ENCODE assay signal across 12 mouse cellular contexts in genomic region chr15:27925004-27925635, GRCm38 (mm10).
DNase-seq lines count a peak whose midpoint lies in the region; ATAC-seq and TF ChIP-seq lines count a peak whose summit lies in the region.
"Had no signal": no experiment of that assay in that cellular context is flagged by ENCODE, and none has a peak within 500 bp of the region (broad histone marks: within the 10 kb centered on the region; RNA-seq: fewer than 3 reads in every experiment).

No protein-coding gene starts in this region.

- ATAC-seq in neural tube, embryonic 12.5 days (ENCODE audit: low FRiP score, low read depth): no peak
- no peak for ATAC-seq in hindbrain, embryonic 13.5 days (ENCODE audit: low FRiP score)
- no peak for ATAC-seq in neural tube, embryonic 13.5 days (ENCODE audit: low read depth)

- H3K27me3 ChIP-seq in heart, adult 2 months (ENCODE audit: control insufficient read depth, insufficient read depth, low read length): no peaks in the 10 kb centered on the region
- no peaks in the 10 kb centered on the region for H3K27me3 ChIP-seq in neural tube, embryonic 12.5 days (replicated peaks)
- no peaks in the 10 kb centered on the region for H3K27me3 ChIP-seq in hindbrain, embryonic 13.5 days
- H3K27me3 ChIP-seq in neural tube, embryonic 13.5 days: no peaks in the 10 kb centered on the region
- H3K27me3 ChIP-seq: liver, embryonic 13.5 days had no signal

- no peak for TF ChIP-seq EP300 in heart, adult 2 months (IDR thresholded peaks at IDR 0.05; ENCODE audit: insufficient read depth, low read depth, low read length)

- DNase-seq in heart, adult 2 months: no peak
- DNase-seq in heart, adult 9 months (ENCODE audit: low spot score in 2 of 2): no peak
- DNase-seq in neural tube, embryonic 10.5 days (ENCODE audit: extremely low spot score, low spot score): no peak
- no peak for DNase-seq in embryo, embryonic 10.5 days (ENCODE audit: low spot score)
- no peak for DNase-seq in T-cell, adult 2 months (ENCODE audit: low spot score)
- DNase-seq: adrenal gland, adult 2 months; gastrocnemius, postnatal 14 days; liver, embryonic 13.5 days; right cerebral cortex, postnatal 4 days had no signal

- H3K4me3 ChIP-seq in heart, adult 2 months: no peak overlapping the region
- no peak overlapping the region for H3K4me3 ChIP-seq in neural tube, embryonic 12.5 days
- H3K4me3 ChIP-seq in hindbrain, embryonic 13.5 days: no peak overlapping the region
- H3K4me3 ChIP-seq in neural tube, embryonic 13.5 days: no peak overlapping the region
- H3K4me3 ChIP-seq: liver, embryonic 13.5 days had no signal

- H3K36me3 ChIP-seq in heart, adult 2 months (ENCODE audit: control insufficient read depth, insufficient read depth, low read length): peaks cover 3% of the 10 kb centered on the region
- no peaks in the 10 kb centered on the region for H3K36me3 ChIP-seq in neural tube, embryonic 12.5 days
- no peaks in the 10 kb centered on the region for H3K36me3 ChIP-seq in hindbrain, embryonic 13.5 days
- H3K36me3 ChIP-seq in neural tube, embryonic 13.5 days: no peaks in the 10 kb centered on the region
- H3K36me3 ChIP-seq: liver, embryonic 13.5 days had no signal

- H3K27ac ChIP-seq in heart, adult 2 months: peak overlapping the region; percentile 61
- 0 out of 2 replicates have a peak overlapping the region, but pooled peaks have one; percentile 3 for H3K27ac ChIP-seq in neural tube, embryonic 12.5 days
- peak overlapping the region; percentile 53 for H3K27ac ChIP-seq in hindbrain, embryonic 13.5 days
- peak overlapping the region; percentile 62 for H3K27ac ChIP-seq in neural tube, embryonic 13.5 days (replicated peaks)
- H3K27ac ChIP-seq: liver, embryonic 13.5 days had no signal

- intact Hi-C loops in heart, adult 2 months (cut with DNase I): loop anchor here (2.0 kb wide), 1 partner anchor 76 kb away; no protein-coding TSS in a partner anchor

- no peak for TF ChIP-seq CTCF in heart, adult 2 months (IDR thresholded peaks at IDR 0.05)

- 41% methylated on average over 15 of the region's 15 CpGs for WGBS in heart, adult 2 months
- 24% methylated on average over 15 of the region's 15 CpGs for WGBS in neural tube, embryonic 12.5 days
- 24% methylated on average over 15 of the region's 15 CpGs for WGBS in hindbrain, embryonic 13.5 days
- 21% methylated on average over 15 of the region's 15 CpGs for WGBS in neural tube, embryonic 13.5 days

- peak overlapping the region; percentile 3 for H3K4me2 ChIP-seq in neural tube, embryonic 12.5 days (replicated peaks)
- H3K4me2 ChIP-seq in hindbrain, embryonic 13.5 days: peak overlapping the region; percentile 9; the same call in 1 of the 2 replicates
- no peak overlapping the region for H3K4me2 ChIP-seq in neural tube, embryonic 13.5 days
- H3K4me2 ChIP-seq: liver, embryonic 13.5 days had no signal

- H3K9me3 ChIP-seq in neural tube, embryonic 12.5 days: no peaks in the 10 kb centered on the region
- H3K9me3 ChIP-seq in hindbrain, embryonic 13.5 days: no peaks in the 10 kb centered on the region
- no peaks in the 10 kb centered on the region for H3K9me3 ChIP-seq in neural tube, embryonic 13.5 days
- H3K9me3 ChIP-seq: liver, embryonic 13.5 days had no signal

- peaks cover 3% of the 10 kb centered on the region for H3K79me2 ChIP-seq in heart, adult 2 months (replicated peaks; ENCODE audit: control insufficient read depth, insufficient read depth, low read length)

- H3K4me1 ChIP-seq in heart, adult 2 months (ENCODE audit: control insufficient read depth, insufficient read depth, low read length): peaks cover 23% of the 10 kb centered on the region
- peaks cover 51% of the 10 kb centered on the region for H3K4me1 ChIP-seq in neural tube, embryonic 12.5 days
- peaks cover 65% of the 10 kb centered on the region for H3K4me1 ChIP-seq in hindbrain, embryonic 13.5 days (replicated peaks)
- peaks cover 58% of the 10 kb centered on the region for H3K4me1 ChIP-seq in neural tube, embryonic 13.5 days (replicated peaks)

- H3K9ac ChIP-seq in heart, adult 2 months (ENCODE audit: low read depth, low read length): no peak overlapping the region
- H3K9ac ChIP-seq in neural tube, embryonic 12.5 days: 0 out of 2 replicates have a peak overlapping the region, but pooled peaks have one; percentile 23
- peak overlapping the region; percentile 53 for H3K9ac ChIP-seq in hindbrain, embryonic 13.5 days
- peak overlapping the region; percentile 47 for H3K9ac ChIP-seq in neural tube, embryonic 13.5 days
- H3K9ac ChIP-seq: liver, embryonic 13.5 days had no signal

- TF ChIP-seq POLR2A in heart, adult 2 months (IDR thresholded peaks at IDR 0.05; ENCODE audit: insufficient read depth, low read depth, low read length): no peak

Comparison
In these comparisons a context has a peak if more than half of its experiments do, and no peak if none do; other contexts are left out.
1. H3K27ac ChIP-seq: peak in every context shown above with its lines; median percentile 62 in neural tube, embryonic 13.5 days; 61 in heart, adult 2 months; 53 in hindbrain, embryonic 13.5 days; 3 in neural tube, embryonic 12.5 days.